Mouse (Mus musculus): Measurements from ENCODE around the gene Hat1.

- TF ChIP-seq GATA1 (IDR thresholded peaks at IDR 0.05; ENCODE audit: low read length) (no peak), TAL1 (IDR thresholded peaks at IDR 0.05; ENCODE audit: low read length) (no peak)
Observed at GRCm38 (mm10) chr2:71381962-71382361, 6.8 kb upstream of the Hat1 start.
